Mouse (Mus musculus) heart, embryonic 13.5 days (tissue): ENCODE data around the gene Myl4. TPM values are rescaled to one million over a fixed set of nuclear protein-coding genes. Genes with fewer than 3 reads are reported as not detected.

Source experiments
- ATAC-seq: fragments of 200-750 bp; cut with Nextera tagmentation; 2 replicates; pipeline ENCODE4 v1.8.0; 2017; ENCODE audit warnings: moderate TSS enrichment; ENCODE audit not compliant: insufficient number of reproducible peaks, low FRiP score, low TSS enrichment; ENCODE audit errors: extremely low read depth
- H3K27ac ChIP-seq: fragments of 300-500 bp; sonication (generic); replicated peaks from 2 replicates; pipeline ENCODE4 v1.5.1; 2015; ENCODE audit warnings: moderate library complexity, mild to moderate bottlenecking, inconsistent platforms
- H3K27me3 ChIP-seq: fragments of 300-500 bp; sonication (generic); replicated peaks from 2 replicates; pipeline ENCODE4 v1.6.1; 2015; ENCODE audit warnings: mild to moderate bottlenecking, inconsistent platforms
- H3K36me3 ChIP-seq: fragments of 300-500 bp; sonication (generic); 2 replicates; pipeline ENCODE4 v1.6.1; 2015; ENCODE audit warnings: mild to moderate bottlenecking, inconsistent platforms
- H3K4me1 ChIP-seq: fragments of 300-500 bp; sonication (generic); 2 replicates; pipeline ENCODE4 v1.6.1; 2015; ENCODE audit warnings: inconsistent platforms
- H3K4me2 ChIP-seq: fragments of 300-500 bp; sonication (generic); 2 replicates; pipeline ENCODE4 v1.6.1; 2015; ENCODE audit warnings: inconsistent platforms, mild to moderate bottlenecking, moderate library complexity
- H3K4me3 ChIP-seq: fragments of 300-500 bp; sonication (generic); 2 replicates; pipeline ENCODE4 v1.5.1; 2015; ENCODE audit warnings: moderate library complexity, mild to moderate bottlenecking, inconsistent platforms
- H3K9ac ChIP-seq: fragments of 300-500 bp; sonication (generic); 2 replicates; pipeline ENCODE4 v1.6.1; 2015; ENCODE audit warnings: inconsistent platforms, mild to moderate bottlenecking, moderate library complexity
- H3K9me3 ChIP-seq: fragments of 300-500 bp; sonication (generic); 2 replicates; pipeline ENCODE4 v1.6.1; 2016; ENCODE audit warnings: inconsistent platforms
- WGBS: fragments of 180-500 bp; shearing (Covaris S2); methylation state at CpG from one replicate; pipeline ENCODE4 v1.1.7; 2015; ENCODE audit warnings: mixed read lengths; 5-methylcytosine and 5-hydroxymethylcytosine counted together
- polyA plus RNA-seq: library from polyadenylated mRNA; unstranded; fragments of >200 nt; fragmentation: Nextera tagmentation; extraction: Ambion mirVana; gene quantifications from 2 replicates; pipeline ENCODE4 v1.2.1, GENCODE M21; 2015

Myl4 gene
- polyA plus RNA-seq, 1 experiment from 2014 or later = 2,381 TPM

- no peak overlapping the region for H3K4me2 ChIP-seq
- H3K27ac ChIP-seq = no peak overlapping the region
- WGBS = 68% methylated on average over 2 of the region's 2 CpGs
- H3K4me3 ChIP-seq = no peak overlapping the region
- no peaks in the 10 kb centered on the region for H3K36me3 ChIP-seq
- no peaks in the 10 kb centered on the region for H3K4me1 ChIP-seq
- no peaks in the 10 kb centered on the region for H3K27me3 ChIP-seq
- no peak for ATAC-seq
- no peak overlapping the region for H3K9ac ChIP-seq
- H3K9me3 ChIP-seq = no peaks in the 10 kb centered on the region
These were observed 88.4 kb downstream of the Myl4 start for GRCm38 (mm10) chr11:104638906-104639305.

- H3K4me1 ChIP-seq = no peaks in the 10 kb centered on the region
- no peak overlapping the region for H3K9ac ChIP-seq
- H3K27ac ChIP-seq = no peak overlapping the region
- 77% methylated on average over 9 of the region's 9 CpGs for WGBS
- H3K36me3 ChIP-seq = no peaks in the 10 kb centered on the region
- no peak for ATAC-seq
- H3K4me3 ChIP-seq = no peak overlapping the region
- H3K4me2 ChIP-seq = no peak overlapping the region
- no peaks in the 10 kb centered on the region for H3K9me3 ChIP-seq
- no peaks in the 10 kb centered on the region for H3K27me3 ChIP-seq
These were observed 89.2 kb downstream of the Myl4 start for GRCm38 (mm10) chr11:104639634-104640033.

- H3K36me3 ChIP-seq = no peaks in the 10 kb centered on the region
- H3K4me1 ChIP-seq = no peaks in the 10 kb centered on the region
- no peak overlapping the region for H3K27ac ChIP-seq
- H3K4me2 ChIP-seq = no peak overlapping the region
- no peak overlapping the region for H3K9ac ChIP-seq
- no peak overlapping the region for H3K4me3 ChIP-seq
- no peak for ATAC-seq
- WGBS = 73% methylated on average over 10 of the region's 10 CpGs
- H3K27me3 ChIP-seq = no peaks in the 10 kb centered on the region
- H3K9me3 ChIP-seq = no peaks in the 10 kb centered on the region
These were observed 90.4 kb downstream of the Myl4 start for GRCm38 (mm10) chr11:104640894-104641293.

GRCm38 (mm10) chr11:104643236-104643635, 92.8 kb downstream of the Myl4 start:
- no peak overlapping the region for H3K27ac ChIP-seq
- H3K9me3 ChIP-seq = no peaks in the 10 kb centered on the region
- no peak overlapping the region for H3K4me3 ChIP-seq
- WGBS = 85% methylated on average over 4 of the region's 4 CpGs
- no peak overlapping the region for H3K9ac ChIP-seq
- no peaks in the 10 kb centered on the region for H3K27me3 ChIP-seq
- no peak for ATAC-seq
- no peak overlapping the region for H3K4me2 ChIP-seq
- H3K4me1 ChIP-seq = peaks cover 4% of the 10 kb centered on the region; the same call in 1 of the 2 replicates
- H3K36me3 ChIP-seq = no peaks in the 10 kb centered on the region

Other genes with a start within 250 kb of the Myl4 start
- gene Kansl1, start 81.8 kb upstream of the Myl4 start, polyA plus RNA-seq = 12.6 and 13.3 TPM in 2 replicates
- gene Cdc27, start within 50 bp of the Myl4 start, polyA plus RNA-seq = 31.7 TPM in 2 replicates
- gene Itgb3, start 57.3 kb downstream of the Myl4 start, polyA plus RNA-seq = 5.0 and 5.1 TPM in 2 replicates
- gene Gm11639, start 135.0 kb downstream of the Myl4 start, polyA plus RNA-seq = 0.01 TPM in 1 of 2 replicates, not detected in the other